Mouse (Mus musculus) thymus, adult 2 months (tissue): ENCODE data around the gene Klk1b5. TPM values are rescaled to one million over a fixed set of nuclear protein-coding genes. Genes with fewer than 3 reads are reported as not detected.
"Not testable (repeated sequence)": the region's sequence is repeated elsewhere in the genome, so short reads cannot be mapped to it uniquely, and the experiment has no call there.

Experiments
- DNase-seq: peaks from one replicate; pipeline ENCODE4 v3.0.0; 2021
- H3K27ac ChIP-seq: fragments of 200-500 bp; 2 replicates; pipeline ENCODE4 v1.5.1; 2012; ENCODE audit warnings: low read length, control low read depth; ENCODE audit not compliant: control insufficient read depth, insufficient read depth
- H3K27me3 ChIP-seq: fragments of 200-500 bp; 2 replicates; pipeline ENCODE4 v1.6.1; 2012; ENCODE audit warnings: mild to moderate bottlenecking, low read length, moderate library complexity, mixed read lengths; ENCODE audit not compliant: control insufficient read depth, insufficient read depth
- H3K36me3 ChIP-seq: fragments of 200-500 bp; 2 replicates; pipeline ENCODE4 v1.6.1; 2012; ENCODE audit warnings: mild to moderate bottlenecking, low read length, moderate library complexity; ENCODE audit not compliant: control insufficient read depth, insufficient read depth
- H3K4me1 ChIP-seq: fragments of 200-500 bp; replicated peaks from 2 replicates; pipeline ENCODE4 v1.6.1; 2012; ENCODE audit warnings: low read length; ENCODE audit not compliant: control insufficient read depth, insufficient read depth
- H3K4me3 ChIP-seq: fragments of 200-500 bp; 2 replicates; pipeline ENCODE4 v1.5.1; 2012; ENCODE audit warnings: mild to moderate bottlenecking, low read length, control low read depth, moderate library complexity; ENCODE audit not compliant: control insufficient read depth, insufficient read depth
- CTCF ChIP-seq: fragments of 200-500 bp; IDR thresholded peaks from 2 replicates; pipeline ENCODE4 v1.5.1; 2012; ENCODE audit warnings: mild to moderate bottlenecking, control low read depth, low read length, moderate library complexity, borderline replicate concordance; ENCODE audit not compliant: control insufficient read depth, poor library complexity, insufficient read depth; ENCODE audit errors: extremely low read depth
- POLR2A ChIP-seq: fragments of 200-500 bp; IDR thresholded peaks from 2 replicates; pipeline ENCODE4 v1.6.1; 2012; ENCODE audit warnings: mild to moderate bottlenecking, low read length, control low read depth, moderate library complexity; ENCODE audit not compliant: control insufficient read depth, poor library complexity, insufficient read depth; ENCODE audit errors: extremely low read depth
- WGBS: fragments of 180-500 bp; shearing (Covaris S2); methylation state at CpG from one replicate; pipeline ENCODE4 v1.1.7; 2018; 5-methylcytosine and 5-hydroxymethylcytosine counted together
- polyA plus RNA-seq: library from polyadenylated mRNA; depleted of rRNA; stranded (reverse); fragments of >200 nt; gene quantifications from 2 replicates; pipeline ENCODE4 v1.2.3, GENCODE M21; 2012

Klk1b5 gene
- polyA plus RNA-seq, 1 experiment: 0.44 TPM

DNA sequence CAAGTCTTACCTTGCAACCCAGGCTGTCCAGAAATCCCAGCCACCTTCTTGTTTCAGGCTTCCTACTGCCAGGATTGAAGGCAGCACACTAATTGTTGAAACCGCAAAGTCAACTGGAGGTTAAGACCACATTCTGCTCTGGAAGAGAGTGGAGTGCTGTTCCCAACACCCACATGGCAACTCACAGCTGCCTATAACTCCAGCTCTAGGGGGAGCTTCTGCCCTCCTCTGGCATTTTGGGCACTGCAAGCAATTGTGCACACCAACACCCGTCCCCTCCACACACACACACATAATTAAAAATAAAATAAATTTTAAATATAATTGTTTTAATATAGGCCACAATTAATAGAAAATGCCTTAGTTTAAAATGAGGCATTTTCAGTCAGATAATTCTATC lies 25.4 kb downstream of the Klk1b5 start:
- Histone ChIP-seq H3K27me3 (no peaks in the 10 kb centered on the region), H3K4me1 (peaks cover 6% of the 10 kb centered on the region; the same call in 1 of the 2 replicates), H3K27ac (no peak overlapping the region), H3K36me3 (no peaks in the 10 kb centered on the region), H3K4me3 (no peak overlapping the region)
- no peak for DNase-seq
- WGBS: 71% methylated on average over 2 of the region's 2 CpGs
- TF ChIP-seq CTCF (no peak), POLR2A (no peak)

DNA sequence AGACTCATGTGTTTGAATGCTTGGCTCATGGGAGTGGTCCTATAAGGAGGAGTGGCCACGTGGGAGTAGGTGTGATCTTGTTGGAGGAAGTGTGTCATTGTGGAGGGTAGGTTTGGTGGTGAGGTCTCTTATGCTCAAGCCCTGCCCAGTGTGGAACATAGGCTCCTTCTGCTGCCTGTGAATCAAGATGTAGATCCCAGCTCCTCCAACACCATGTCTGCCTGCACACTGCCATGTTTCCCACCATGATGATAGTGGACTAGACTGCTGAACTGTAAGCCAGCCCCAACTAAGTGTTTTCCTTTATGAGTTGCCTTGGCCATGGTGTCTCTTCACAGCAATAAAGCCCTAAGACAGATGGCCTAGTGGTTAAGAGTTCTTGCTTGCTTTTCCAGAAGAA lies 28.3 kb downstream of the Klk1b5 start:
- DNase-seq: no peak
- Histone ChIP-seq H3K36me3 (peaks cover 3% of the 10 kb centered on the region; the same call in 1 of the 2 replicates), H3K27ac (no peak overlapping the region), H3K4me3 (no peak overlapping the region), H3K4me1 (peaks cover 6% of the 10 kb centered on the region; the same call in 1 of the 2 replicates), H3K27me3 (no peaks in the 10 kb centered on the region)
- TF ChIP-seq POLR2A (no peak), CTCF (no peak)
- 76% methylated on average over 1 of the region's 1 CpGs for WGBS

GRCm38 (mm10) chr7:44246055-44246983 lies 30.6 kb downstream of the Klk1b5 start, which contains the start of the genes 1700028J19Rik and 2410002F23Rik:
Gene 1700028J19Rik (minus strand): TSS chr7:44246695.
Gene 2410002F23Rik (plus strand): TSS chr7:44246722.
- TF ChIP-seq CTCF (peak; percentile 54; the same call in 1 of the 2 replicates), POLR2A (peak; percentile 77)
- under 1% methylated on average over 62 of the region's 62 CpGs for WGBS
- Histone ChIP-seq H3K4me1 (peaks cover 6% of the 10 kb centered on the region; the same call in 1 of the 2 replicates), H3K27ac (peak within 1 kb of the TSS; percentile 42; the same call in 1 of the 2 replicates), H3K36me3 (peaks cover 10% of the 10 kb centered on the region; the same call in 1 of the 2 replicates), H3K4me3 (peak within 1 kb of the TSS; percentile 87), H3K27me3 (no peaks in the 10 kb centered on the region)
- peak; percentile 91 for DNase-seq

- peak overlapping the region; percentile 9; the same call in 1 of the 2 replicates for H3K27ac ChIP-seq
- H3K36me3 ChIP-seq: peaks cover 10% of the 10 kb centered on the region; the same call in 1 of the 2 replicates
- WGBS: under 1% methylated on average over 23 of the region's 23 CpGs
- no peaks in the 10 kb centered on the region for H3K27me3 ChIP-seq
- DNase-seq: peak; percentile 62
- H3K4me3 ChIP-seq: peak overlapping the region; percentile 87
- peaks cover 6% of the 10 kb centered on the region; the same call in 1 of the 2 replicates for H3K4me1 ChIP-seq
- TF ChIP-seq POLR2A (no peak), CTCF (no peak)
Measured at GRCm38 (mm10) chr7:44246984-44247470, 31.3 kb downstream of the Klk1b5 start.

DNA sequence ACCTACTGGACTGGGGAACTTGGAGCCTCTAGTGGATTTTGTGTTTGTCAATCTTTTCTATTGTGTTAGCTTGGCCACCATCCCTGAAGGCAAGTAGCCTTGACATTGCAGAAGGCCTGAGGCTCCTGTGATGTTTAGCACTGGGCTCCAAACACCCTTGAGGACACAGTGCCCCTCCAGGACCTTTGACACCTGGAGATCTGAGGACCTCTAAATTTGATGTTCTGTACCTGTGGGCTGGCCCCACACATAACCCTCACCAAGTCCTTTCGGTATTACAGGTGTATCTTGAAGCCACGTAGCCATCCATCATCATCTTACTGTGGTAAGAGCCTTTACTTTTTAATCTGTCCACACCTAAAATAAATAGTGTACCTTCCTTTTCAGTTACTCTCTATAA lies 32.2 kb downstream of the Klk1b5 start:
- 89% methylated on average over 2 of the region's 2 CpGs for WGBS
- H3K27me3 ChIP-seq: no peaks in the 10 kb centered on the region
- no peak for TF ChIP-seq CTCF
- TF ChIP-seq POLR2A: no peak
- H3K36me3 ChIP-seq: peaks cover 14% of the 10 kb centered on the region; the same call in 1 of the 2 replicates
- no peak overlapping the region for H3K27ac ChIP-seq
- H3K4me3 ChIP-seq: no peak overlapping the region
- DNase-seq: no peak
- peaks cover 6% of the 10 kb centered on the region; the same call in 1 of the 2 replicates for H3K4me1 ChIP-seq

DNA sequence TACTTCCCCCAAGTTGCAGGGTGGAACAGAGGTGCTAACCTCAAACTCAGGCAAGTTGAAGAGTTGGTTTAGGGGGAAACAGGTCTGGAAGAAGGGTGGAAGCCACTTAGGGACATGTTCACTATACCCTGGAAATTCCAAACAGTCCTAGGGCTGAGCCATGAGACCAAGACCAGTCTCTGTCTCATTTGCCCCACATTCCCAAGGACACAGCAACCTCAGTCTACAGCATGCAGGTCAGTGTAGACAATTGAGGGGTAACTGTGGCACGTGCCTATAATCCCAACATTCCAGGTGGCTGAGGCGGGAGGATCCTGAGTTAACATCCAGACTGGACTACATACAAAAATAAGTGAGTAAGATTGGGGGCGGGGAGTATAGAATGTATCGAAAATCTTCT lies 33.5 kb downstream of the Klk1b5 start:
- WGBS: 97% methylated on average over 4 of the region's 4 CpGs
- DNase-seq: no peak
- Histone ChIP-seq H3K36me3 (peaks cover 14% of the 10 kb centered on the region; the same call in 1 of the 2 replicates), H3K27me3 (no peaks in the 10 kb centered on the region), H3K27ac (no peak overlapping the region), H3K4me1 (peaks cover 6% of the 10 kb centered on the region; the same call in 1 of the 2 replicates), H3K4me3 (no peak overlapping the region)
- no peak for TF ChIP-seq POLR2A
- TF ChIP-seq CTCF: no peak

GRCm38 (mm10) chr7:44250732-44251275 lies 35.1 kb downstream of the Klk1b5 start:
- 96% methylated on average over 17 of the region's 17 CpGs for WGBS
- not testable (repeated sequence) for DNase-seq, H3K27ac ChIP-seq, H3K4me3 ChIP-seq, H3K27me3 ChIP-seq, H3K4me1 ChIP-seq
- peaks cover 14% of the 10 kb centered on the region; the same call in 1 of the 2 replicates for H3K36me3 ChIP-seq
